Mouse (Mus musculus) E14TG2a.4 (cell line): ENCODE measurements around the gene Clybl.

Source experiments
- CTCF ChIP-seq: conservative IDR thresholded peaks from 2 replicates; pipeline ENCODE4 v1.5.1; 2014; ENCODE audit warnings: low read length
- NANOG ChIP-seq: IDR thresholded peaks from 2 replicates; pipeline ENCODE4 v1.6.1; 2014; ENCODE audit warnings: borderline replicate concordance, low read length, mixed read lengths

- TF ChIP-seq CTCF = no peak
- TF ChIP-seq NANOG = no peak
Measured at GRCm38 (mm10) chr14:122402716-122403258, 221.3 kb downstream of the Clybl start.
